Mouse (Mus musculus) ovary, postnatal 10 days (tissue): Measurements from ENCODE around the gene Hsd3b2.
"Not testable (repeated sequence)": the region's sequence is repeated elsewhere in the genome, so short reads cannot be mapped to it uniquely, and the experiment has no call there.

Experiments
- DNase-seq: peaks from one replicate; pipeline ENCODE4 v3.0.0; 2022; ENCODE audit warnings: low spot score

The Hsd3b2 gene

DNA sequence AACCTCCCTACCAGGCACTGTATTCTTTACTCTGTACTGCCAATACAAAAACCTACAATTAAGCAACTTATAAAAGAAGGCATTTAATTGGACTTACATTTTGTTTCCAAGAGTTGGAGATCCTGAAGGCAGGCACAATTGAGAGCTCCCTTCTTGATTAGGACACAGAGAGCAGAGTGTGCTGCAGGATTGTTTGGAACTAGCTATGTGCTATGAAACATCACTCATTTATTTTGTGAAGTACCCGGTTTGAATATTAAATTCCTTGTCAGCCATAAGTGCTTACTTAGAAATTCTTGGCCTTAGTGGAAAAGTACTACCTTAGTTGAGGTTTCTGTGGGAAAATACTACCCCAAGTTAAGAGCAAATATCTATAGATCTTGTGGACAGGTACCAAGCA lies at the start of gene Hsd3b2:
Hsd3b2 (minus strand) TSS at position 168 of the 400 bp plus-strand sequence.
- no peak for DNase-seq

DNA sequence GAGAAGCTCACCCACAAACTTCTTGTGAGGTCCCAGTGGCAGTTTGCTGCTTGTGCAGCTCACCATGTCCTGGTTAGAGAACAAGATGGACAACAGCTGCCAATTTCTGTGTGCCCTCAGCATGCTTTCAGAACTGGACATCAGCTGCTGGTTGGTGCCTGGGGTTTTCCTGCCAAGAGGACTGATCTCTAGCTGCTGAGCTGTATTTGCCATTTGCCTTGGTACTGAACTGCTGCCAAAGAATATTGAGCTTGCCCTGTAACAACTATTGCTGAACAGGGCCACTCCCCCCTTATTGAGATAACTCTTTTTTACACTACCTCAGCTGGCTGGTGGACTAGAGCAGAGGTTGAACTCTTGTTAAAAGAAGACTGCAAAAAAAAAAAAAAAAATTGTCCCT lies 39.8 kb upstream of the Hsd3b2 start:
- DNase-seq, result no peak

DNA sequence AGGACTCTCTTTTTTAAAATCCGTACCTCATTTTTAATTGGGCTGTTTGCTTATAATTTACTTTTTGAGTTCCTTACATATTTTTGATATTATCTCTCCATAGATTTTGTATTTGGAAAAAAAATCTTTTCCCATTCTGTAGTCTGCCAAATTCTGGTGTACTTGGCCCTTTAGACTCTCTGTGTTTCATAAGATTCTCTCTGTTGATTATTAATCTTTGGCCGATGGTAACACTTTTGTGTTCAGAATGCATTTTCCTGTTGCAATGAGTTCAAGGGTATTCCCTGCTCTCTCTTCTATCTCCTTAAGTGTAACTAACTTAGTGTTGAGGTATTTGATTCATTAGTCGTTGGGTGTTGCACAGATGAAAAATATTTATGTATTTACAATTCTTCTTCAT lies 32.5 kb upstream of the Hsd3b2 start:
- DNase-seq, result no peak

DNA sequence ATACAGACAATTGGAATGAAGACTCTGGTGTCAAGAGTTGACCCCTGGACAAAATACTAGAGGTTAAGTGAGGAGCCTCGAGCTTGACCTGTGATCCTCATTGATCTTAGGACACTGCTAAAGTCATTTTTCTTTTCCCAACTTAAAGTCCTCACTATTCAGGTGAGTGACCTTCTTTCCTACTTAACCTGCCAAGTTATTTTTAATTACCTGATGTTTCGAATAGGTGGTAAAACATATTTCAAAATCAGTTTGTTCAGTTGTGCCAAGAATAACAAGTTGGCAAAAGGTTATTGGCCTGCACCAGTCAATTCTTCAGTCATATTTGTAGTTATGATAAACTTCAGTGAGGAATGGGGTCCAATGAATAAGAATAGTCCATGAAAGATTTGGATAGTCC lies 27.8 kb upstream of the Hsd3b2 start:
- no peak for DNase-seq

DNA sequence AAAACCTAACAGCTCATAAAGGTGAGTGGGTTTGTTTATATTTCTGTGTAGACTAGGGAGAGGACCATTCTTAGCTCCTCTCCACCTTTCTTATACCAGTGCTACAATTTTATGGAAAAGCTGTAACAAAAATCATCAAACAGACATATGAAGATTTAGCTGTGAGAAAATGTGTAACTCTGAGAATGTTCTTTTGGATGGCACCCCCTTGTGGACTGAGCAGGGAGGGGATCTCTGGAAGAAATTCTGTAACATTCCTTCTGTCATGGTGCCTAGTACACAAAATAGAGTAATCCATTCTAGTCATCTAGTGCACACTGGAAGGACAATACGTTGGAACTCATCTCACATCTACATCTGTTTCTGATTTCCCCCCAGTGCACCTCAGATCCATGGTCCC lies 16.7 kb upstream of the Hsd3b2 start:
- DNase-seq, result not testable (repeated sequence)

DNA sequence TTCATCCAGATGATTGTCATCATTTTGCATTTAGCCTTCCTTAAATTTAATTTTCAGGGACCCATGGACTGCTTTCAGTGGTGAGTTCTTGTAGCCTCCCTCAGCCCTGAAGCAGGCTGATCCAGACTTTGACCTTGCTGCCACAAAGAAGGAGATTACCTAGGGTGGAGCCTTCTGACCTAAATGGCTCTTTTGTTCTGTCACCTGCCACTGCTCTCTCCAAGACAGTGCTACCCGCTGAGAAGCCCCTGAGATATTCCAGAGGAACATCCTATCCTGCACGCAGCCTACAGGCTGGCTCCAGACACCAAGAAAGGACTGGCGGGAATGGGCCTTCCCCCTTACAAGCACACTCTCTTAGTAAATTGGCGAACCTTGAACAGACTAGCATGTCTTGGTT lies 10.0 kb upstream of the Hsd3b2 start:
- DNase-seq, result no peak

DNA sequence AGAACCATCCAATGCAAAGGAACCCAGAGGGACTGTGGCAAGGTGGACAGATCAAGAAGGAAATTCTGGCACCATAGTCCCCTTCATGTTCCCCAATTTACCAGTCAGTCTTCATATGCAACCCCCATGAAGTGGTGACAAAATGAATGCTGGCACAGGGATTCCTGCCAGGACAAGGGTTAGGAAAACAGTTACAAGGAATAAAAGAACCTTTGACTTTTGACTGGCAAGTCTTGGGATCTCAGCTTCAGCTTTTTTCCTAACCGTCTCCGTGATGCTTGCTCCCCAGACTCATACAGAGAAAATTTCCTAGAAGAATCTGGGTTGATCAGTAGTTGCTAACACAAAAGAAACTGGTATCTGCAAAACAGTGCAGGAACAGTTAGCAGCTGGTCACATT lies 9.4 kb upstream of the Hsd3b2 start:
- DNase-seq, result no peak

DNA sequence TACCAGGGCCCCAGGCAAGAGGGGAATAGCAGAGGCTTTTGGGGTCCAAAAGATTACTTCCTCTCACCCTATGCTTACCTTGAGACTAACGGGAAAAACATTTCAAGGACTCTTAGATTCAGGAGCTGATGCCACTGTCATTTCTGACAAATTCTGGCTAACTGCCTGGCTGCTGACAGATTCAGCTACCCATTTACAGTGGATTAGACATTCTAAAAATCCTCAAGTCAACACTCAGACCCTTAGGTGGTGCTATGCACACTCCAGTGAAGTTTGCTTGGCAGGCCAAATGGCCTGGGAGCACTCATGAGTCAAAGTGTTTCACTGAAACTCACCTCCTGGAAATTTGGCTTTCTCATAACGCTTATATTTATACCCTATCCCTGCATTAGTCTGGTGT lies 1.9 kb upstream of the Hsd3b2 start:
- DNase-seq, result no peak

DNA sequence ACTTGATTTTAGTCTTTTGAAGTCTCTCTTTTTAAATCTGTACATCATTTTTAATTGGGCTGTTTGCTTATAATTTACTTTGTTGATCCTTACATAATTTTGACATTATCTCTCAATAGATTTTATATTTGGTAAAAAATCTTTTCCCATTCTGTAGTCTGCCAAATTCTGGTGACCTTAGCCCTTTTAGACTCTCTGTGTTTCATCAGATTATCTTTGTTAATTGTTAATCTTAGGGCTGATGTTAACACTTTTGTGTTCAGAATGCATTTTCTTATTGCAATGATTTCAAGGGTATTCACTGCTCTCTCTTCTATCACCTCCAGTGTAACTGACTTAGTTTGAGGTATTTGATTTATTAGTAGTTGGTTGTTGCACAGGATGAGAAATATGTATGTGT lies 3.6 kb downstream of the Hsd3b2 start:
- DNase-seq, result no peak

DNA sequence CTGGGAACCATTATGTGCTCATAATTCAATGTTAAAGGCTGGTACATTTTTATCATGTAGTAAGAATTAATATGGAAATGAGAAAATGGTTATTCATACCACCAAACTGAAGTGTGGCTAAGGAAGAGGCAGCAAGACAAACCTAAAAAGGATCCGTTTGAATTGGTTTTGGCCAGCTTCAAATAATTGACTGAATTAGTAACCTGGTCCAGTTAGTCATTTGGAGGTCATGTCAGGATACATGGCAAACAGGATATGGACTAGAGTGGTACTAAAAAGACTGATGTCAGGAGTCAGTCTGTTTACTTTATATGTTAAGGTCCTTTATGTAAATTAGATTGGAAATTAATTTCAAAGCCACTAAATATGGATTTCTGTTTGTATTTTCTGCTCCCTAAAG lies 41.9 kb downstream of the Hsd3b2 start:
- no peak for DNase-seq

DNA sequence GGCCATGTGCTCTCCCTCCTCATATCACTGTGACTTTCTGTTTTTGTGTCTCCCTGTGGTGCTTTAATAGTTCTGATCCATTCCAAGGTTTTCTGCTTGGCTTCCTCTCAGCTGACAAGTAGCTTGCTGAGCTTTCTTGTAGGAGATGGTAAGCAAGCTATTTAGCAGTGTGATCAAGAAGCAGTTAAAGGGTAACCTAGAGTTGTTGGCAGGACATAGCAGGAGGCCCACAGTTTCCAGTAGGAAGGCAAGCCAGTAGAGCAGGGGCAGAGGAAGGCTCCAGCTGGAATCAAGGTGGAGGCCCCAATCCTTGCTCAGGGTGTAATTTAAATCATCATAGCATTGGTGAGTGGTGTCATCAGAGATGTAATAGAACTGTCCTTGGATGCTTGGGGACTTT lies 43.6 kb downstream of the Hsd3b2 start:
- DNase-seq, result no peak
